Mouse (Mus musculus) heart, adult 18-20 months (tissue): ENCODE results near the gene Rps26. TPM values are rescaled to one million over a fixed set of nuclear protein-coding genes. Genes with fewer than 3 reads are reported as not detected.
"Not testable (repeated sequence)": the region's sequence is repeated elsewhere in the genome, so short reads cannot be mapped to it uniquely, and the experiment has no call there.

Experiments
- DNase-seq, 2 experiments: peaks; one replicate each; pipeline ENCODE4 v3.0.0; 2021 to 2022; ENCODE audit warnings: mixed read lengths in 1 of 2
- total RNA-seq, 2 experiments: library from RNA; stranded (reverse); gene quantifications; 2 replicates each; pipeline ENCODE4 v1.2.3; 2021

Gene Rps26
- total RNA-seq, 2 experiments from 2014 or later, result 257 to 282 TPM

DNA sequence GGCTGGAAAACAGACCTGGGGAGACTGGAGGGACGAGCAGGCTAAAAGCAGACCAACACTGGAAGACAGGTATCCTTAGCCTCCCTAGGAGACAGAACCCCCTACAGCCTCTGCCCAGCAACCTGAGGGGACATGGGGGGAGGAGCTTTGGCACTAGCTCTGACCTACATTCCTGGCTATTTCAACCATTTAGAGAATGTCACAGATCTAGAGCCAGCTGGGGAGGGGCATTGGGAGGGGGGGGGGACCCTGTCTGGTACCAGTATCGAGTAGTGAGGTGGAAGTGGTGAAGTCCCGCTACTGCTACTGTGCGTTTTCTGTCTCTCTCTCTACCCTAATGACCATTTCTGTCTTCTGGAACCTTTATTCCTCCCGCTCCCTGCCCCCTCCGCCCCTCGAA, 15.3 kb upstream of the Rps26 start:
- DNase-seq, result no peak

DNA sequence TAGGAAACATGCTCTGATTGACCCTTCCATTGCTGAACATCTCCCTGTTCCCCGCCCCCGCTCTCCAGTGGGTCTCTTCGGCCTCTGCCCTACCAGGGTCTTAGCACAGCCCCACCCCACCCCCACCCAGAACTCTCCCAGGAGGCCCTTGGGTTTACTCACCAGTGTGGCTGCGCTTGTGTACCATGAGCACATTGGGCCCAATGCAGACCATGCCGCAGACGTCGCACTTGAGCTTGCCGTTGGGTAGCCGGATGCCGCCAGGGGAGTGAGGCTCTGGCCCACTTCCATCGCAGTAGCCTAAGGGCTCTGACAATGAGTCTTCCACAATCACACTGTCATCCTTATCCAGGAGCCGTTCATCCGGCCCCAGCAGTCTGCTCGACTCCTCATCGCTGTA, 14.3 kb upstream of the Rps26 start:
- DNase-seq, result no peak

- DNase-seq, result no peak
These were observed 13.5 kb upstream of the Rps26 start for GRCm38 (mm10) chr10:128639999-128640398.

GRCm38 (mm10) chr10:128637011-128637410, 10.5 kb upstream of the Rps26 start:
- no peak for DNase-seq

DNA sequence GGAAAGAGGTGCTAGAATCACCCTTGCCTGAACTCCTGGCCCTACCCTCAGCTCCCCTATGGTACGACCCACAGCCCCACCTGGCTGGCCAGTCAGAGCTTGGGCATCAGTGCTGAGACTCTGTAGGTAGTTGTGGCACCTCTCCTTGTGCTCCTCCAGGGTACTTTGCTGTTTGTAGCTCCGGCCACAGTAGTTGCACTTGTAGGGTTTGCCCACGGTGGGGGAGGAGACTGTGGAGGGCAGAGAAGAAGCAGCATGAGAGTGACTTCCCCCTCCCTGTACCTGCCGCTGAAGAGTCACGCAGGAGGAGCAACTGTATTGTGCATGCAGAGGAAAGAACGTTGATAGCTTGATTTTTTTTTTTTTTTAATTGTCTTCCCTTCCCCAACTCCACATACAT, 10.0 kb upstream of the Rps26 start:
- DNase-seq, result no peak

GRCm38 (mm10) chr10:128635697-128636096, 9.2 kb upstream of the Rps26 start:
- no peak for DNase-seq

DNA sequence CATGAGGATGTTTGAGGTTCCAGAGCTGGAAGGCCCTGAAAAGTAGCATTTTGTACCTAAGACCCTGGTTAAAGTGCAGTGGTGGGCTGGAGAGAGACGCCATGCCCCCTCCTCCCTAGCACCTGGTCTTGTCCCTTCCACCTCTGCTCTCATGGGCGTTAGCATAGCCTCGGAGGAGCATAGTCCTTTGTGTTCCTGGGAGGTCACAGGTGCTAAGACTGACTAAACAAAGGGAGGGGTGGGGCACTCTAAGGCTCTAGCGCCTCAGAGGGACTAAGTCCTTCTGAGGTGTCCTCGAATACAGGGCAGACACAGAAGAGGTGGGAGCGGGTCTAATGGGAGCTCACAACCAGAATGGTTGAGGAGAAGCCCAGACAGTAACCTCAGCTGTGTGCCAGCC, 5.0 kb upstream of the Rps26 start:
- no peak for DNase-seq

GRCm38 (mm10) chr10:128630306-128630705, 3.8 kb upstream of the Rps26 start:
- DNase-seq, result not testable (repeated sequence)

DNA sequence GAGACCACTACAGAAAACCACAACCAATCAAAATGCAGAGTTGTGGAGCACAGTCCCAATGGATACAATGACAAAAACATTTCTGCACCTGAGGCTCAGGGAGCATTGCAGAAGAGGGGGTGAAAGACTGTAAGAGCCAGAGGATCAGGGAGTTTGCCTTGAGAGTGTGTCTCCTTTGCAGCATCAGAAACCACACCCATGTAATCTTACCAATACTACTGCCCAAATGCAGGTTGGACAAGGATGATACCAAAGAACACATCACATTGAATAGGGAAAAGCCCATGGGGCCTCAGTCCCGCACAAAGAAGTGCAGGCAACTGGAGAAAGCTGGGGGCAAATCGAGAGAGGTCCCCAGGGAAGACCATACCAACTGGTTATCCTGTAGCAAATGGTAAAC, 3.2 kb upstream of the Rps26 start:
- no peak for DNase-seq

DNA sequence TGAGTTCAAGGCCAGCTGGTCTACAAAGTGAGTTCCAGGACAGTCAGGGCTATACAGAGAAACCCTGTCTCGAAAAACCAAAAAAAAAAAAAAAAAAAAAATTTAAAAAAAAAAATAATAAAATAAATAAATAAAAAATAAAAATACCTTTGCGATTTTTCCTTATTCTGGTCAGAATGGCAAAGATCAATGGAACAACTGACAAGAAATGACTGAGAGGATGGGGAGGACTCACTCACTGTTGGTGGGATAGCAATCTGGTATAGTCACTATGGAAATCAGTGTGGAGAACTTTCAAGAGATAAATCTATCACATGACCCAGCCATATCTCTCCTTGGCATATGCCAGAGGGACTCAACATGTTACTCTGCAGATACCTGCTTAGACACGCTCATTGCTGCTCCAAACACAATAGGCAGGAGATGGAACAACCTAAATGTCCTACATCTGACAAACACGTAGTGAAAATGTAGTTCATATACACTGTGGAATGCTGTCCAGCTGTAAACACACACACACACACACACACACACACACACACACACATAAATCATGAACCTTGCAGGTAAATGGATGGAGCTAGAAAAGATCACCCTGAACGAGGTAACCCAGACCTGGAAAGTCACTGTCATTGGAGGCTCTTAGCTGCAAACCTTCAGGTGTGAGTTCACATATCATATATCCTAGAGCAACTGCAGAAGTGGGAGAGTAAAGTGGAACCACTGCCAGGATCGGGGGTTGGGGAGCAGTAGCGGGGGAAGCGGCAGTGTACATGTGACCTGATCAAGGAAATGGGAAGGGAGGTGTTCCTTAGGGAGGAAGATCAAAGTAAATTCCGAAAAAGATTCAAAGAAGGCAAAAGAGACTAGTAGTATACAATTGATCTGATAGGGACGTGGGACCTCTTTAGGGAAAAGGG, 1.1 kb upstream of the Rps26 start:
- no peak for DNase-seq

GRCm38 (mm10) chr10:128625287-128625894, 1.2 kb downstream of the Rps26 start:
- no peak for DNase-seq

- DNase-seq, result not testable (repeated sequence)
These were observed 3.4 kb downstream of the Rps26 start for GRCm38 (mm10) chr10:128623106-128623613.

GRCm38 (mm10) chr10:128622702-128623101, 3.8 kb downstream of the Rps26 start:
- no peak for DNase-seq

DNA sequence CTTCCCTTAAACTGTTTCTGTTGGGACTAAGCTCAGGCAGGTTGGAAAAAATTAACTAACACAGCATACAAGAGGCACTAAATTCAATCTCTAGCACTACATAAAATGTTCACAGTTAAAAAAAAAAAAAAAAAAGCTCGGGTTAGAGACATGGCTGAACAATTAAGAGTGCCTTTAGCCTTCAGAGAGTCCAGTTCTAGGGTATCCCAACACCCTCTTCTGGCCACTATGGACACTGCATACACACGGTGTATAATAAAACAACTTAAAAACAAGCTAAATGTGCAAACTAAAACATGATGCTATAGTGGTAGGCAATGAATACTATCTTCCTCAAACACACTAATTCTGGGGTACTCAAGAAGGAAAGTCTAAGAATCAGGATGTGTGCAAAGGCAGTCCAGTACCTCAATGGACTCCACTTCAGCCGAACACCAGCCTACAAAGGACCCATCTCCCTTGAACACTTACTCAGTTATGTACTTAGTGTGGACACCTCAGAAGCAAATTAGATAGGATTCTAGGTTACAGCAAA, 4.5 kb downstream of the Rps26 start:
- no peak for DNase-seq

DNA sequence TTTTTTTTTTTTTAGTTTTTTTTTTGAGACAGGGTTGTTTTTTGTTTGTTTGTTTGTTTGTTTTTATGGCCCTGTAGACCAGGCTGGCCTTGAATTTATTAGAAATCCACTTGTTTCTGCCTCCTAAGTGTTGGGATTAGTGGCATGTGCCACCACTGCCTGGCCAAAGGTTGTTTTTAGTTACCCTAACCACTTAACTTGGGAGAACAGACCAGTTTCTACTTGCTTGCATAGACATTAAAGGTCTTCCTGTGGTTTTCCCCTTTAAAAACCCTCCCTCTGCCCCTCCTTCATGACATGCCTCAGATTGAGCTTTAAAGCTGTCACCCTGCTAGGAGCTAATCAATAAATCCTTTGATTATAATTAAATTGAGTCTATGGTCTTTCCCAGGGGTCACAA, 6.3 kb downstream of the Rps26 start:
- DNase-seq, result no peak

DNA sequence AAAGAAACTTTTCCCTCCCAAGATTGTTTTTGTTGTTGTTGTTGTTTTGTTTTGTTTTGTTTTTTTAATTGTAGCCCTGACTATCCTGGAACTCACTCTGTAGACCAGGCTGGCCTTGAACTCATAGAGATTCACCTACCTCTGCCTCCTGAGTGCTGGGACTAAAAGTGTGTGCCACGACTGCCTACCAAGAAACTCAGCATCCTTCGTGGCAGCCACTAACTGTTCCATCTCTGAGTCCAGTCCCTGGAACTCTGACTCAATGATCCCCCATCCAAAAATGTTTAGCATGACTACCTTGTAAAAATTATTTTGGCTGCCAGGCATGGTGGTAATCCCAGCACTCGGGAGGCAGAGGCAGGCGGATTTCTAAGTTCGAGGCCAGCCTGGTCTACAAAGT, 7.4 kb downstream of the Rps26 start:
- DNase-seq, result not testable (repeated sequence)

- no peak for DNase-seq
These were observed 8.0 kb downstream of the Rps26 start for GRCm38 (mm10) chr10:128618570-128618969.

DNA sequence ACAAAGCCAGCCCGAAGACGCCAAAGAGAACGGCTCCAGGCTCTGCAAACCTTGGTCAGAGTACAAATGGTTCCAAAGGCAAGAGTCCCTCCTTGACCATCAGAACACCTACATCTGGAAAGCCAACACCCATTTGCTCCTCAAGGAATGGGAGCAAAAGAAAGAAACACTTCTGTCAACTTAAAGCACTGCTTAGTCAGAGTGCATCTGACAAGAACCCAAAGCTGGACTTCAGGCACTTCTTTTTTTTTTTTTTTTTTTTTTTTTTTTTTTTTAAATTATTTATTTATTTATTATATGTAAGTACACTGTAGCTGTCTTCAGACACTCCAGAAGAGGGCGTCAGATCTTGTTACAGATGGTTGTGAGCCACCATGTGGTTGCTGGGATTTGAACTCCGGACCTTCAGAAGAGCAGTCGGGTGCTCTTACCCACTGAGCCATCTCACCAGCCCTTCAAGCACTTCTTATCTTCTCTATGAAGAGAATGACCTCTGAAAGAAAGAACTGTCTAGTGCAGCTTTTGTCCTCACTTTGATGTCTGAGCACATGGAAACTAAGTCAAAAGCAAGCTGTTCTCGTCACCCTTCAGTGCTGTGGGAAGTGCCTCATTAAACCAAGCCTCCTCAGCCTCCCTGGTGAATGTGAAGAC, 10.6 kb downstream of the Rps26 start:
- DNase-seq, result not testable (repeated sequence)

GRCm38 (mm10) chr10:128614934-128615333, 11.6 kb downstream of the Rps26 start:
- no peak for DNase-seq

DNA sequence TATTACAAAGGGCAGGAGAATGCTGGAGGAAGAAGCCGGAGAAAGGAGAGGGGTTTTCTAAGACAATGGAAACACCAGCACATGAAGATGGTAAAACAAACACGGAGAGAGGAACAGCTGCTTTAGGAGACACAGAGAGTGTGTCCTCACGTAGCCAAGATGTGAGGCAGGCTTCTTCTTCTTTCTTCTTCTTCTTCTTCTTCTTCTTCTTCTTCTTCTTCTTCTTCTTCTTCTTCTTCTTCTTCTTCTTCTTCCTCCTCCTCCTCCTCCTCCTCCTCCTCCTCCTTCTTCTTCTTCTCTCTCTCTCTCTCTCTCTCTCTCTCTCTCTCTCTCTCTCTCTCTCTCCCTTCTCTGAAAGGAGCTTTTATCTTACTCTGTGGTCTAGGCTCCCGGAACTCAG, 12.7 kb downstream of the Rps26 start:
- not testable (repeated sequence) for DNase-seq

GRCm38 (mm10) chr10:128613154-128613440, 13.4 kb downstream of the Rps26 start:
- DNase-seq, result no peak

DNA sequence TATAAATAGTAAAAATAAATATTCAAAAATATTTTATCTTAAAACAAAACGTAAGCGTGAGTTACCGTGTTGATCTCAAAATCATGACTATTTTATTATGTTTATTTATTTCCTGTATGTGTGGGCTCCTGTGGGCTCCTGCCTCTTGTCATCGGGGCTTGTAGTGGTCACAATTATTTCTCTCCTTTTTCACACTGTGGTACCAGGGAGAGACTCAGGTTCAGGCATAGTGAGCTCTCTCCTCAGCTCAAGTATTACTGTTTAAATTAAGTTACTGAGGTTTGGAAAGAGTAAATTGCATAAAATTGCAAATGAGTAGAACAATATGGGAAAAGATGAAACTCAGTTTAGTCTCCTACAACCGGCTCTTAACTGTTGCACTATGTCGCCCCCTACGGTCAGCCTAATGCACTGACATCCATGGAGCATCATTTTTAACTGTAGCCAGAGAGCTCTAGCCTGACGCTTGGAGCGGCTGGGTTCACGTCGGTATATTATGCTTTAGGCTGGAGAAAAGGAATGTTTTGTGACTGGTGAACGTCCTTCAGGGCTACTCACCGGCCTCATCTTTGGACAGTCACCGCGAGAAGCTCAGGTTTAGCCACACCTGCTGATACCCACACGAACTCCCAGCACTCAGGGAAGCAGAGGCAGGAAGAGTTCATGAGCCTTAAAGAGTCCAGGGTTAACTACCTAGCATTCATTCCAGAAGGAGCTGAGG, 14.0 kb downstream of the Rps26 start:
- DNase-seq, result peak; percentile 68 to 87
